Mouse (Mus musculus): ENCODE results near the gene Atxn1.
A peak's percentile ranks its signal among the peaks of the same experiment; 100 is the strongest.

Atxn1 gene

DNA sequence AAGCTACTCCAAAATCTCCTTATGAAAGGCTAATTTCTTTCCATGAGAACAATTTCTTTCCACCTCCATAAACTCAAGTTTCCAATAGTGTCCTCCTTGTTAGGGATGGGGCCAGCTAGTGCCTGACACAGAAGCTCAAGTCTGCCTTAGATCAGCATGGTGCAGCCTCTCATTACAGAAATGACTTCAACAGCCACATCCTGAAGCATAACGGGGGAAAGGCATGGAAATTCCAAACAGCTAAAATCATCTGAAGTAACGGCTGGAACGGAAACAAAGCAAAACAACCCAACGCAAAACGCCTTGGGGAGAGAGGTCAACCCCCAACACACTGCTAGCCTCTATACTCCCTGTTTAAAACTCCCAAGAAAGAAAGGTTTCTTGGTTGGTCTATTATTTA is 284.2 kb downstream of the Atxn1 start:
- DNase-seq (ENCODE audit: low spot score), result no peak

DNA sequence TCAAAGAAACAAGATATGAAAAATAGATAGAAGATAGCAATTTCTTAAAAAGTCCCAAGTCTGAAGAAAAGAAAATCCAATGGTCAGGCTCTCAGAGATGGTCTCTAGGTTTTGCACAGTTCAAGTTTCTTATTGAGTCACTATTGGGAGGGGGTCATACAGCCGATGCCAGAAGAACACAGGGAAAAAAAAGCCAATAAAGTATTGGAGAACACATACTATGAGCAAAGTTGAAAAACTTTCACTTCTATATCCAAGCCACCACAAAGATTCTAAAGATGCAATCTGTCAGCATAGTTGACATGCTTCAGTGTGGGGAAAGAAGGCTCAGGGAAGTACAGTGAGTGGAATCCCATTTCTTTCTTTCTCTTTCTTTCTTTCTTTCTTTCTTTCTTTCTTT is 285.7 kb downstream of the Atxn1 start:
- DNase-seq (ENCODE audit: low spot score), result no peak

DNA sequence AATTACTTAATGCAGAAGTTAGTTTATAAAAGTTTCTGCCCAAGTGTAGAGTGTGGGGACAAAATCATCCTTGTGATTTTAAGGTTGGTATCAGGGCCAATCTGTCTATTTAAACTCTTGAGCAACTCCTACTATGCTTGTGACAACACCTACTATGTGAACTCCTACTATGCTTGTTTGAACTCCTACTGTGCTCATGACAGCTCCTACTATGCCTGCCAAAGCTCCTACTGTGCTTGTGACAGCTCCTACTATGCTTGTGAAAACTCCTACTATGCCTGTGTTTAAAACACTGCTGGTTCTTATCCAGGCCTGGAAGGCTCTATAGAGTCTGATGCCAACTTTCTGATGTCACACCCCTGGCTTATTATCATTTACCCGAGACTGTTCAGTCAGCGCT is 292.2 kb downstream of the Atxn1 start:
- DNase-seq (ENCODE audit: low spot score), result no peak

DNA sequence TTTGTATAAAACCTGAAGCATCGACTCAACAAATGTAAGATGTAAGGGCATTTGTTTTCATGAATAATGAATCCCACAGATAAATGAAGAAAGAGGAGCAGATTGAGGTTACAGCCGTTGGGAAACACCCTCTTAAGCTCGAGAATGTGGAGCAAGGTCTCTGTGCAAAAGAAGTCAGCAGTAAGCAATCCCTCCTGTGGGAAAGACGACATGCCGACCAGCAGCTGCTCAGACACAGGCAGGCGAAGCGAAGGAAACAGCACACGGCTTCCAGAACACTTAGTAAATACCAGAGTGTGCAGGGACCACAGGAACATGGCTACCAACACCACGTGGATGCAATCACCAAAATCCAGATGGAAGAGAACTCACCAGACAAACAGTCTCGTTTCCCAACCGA is 294.8 kb downstream of the Atxn1 start:
- no peak for DNase-seq (ENCODE audit: low spot score)

DNA sequence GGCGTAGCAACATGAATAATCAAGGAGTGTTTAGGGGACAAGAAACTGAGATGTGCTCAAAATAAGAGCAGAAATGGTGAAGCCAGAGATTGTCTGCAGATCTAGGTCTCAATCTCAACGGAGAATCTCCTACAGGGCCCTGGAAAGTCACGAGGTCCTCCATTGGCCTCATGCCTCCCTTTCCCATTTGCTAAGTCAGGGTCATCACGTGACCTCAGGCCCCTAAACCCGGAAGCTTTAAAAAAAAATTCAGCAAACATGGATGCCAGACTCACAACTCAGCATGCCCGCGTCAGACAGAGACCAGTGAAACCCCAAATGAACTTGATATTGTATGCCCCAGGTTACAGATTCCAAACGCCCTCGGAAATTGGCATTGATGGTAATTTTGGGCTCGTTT is 302.0 kb downstream of the Atxn1 start:
- DNase-seq (ENCODE audit: low spot score), result no peak

DNA sequence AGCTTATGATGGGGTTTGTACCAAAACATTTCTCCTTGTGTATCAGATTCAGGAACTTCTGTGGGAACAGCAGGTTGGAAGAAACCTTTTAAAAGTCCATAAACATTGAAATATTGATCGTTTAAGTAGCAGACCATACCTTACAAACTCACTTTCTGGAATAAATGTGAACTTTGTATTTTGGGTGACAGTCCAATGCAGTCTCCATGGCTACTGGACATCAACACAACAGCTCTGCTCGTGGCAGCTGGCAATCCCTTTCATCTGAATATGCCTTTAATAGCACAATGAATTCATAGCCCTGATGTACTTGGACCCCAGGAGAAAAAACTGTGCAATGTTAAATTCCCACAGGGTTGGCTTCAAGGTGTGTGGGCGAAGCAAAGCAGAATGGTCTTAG is 302.6 kb downstream of the Atxn1 start:
- no peak for DNase-seq (ENCODE audit: low spot score)

DNA sequence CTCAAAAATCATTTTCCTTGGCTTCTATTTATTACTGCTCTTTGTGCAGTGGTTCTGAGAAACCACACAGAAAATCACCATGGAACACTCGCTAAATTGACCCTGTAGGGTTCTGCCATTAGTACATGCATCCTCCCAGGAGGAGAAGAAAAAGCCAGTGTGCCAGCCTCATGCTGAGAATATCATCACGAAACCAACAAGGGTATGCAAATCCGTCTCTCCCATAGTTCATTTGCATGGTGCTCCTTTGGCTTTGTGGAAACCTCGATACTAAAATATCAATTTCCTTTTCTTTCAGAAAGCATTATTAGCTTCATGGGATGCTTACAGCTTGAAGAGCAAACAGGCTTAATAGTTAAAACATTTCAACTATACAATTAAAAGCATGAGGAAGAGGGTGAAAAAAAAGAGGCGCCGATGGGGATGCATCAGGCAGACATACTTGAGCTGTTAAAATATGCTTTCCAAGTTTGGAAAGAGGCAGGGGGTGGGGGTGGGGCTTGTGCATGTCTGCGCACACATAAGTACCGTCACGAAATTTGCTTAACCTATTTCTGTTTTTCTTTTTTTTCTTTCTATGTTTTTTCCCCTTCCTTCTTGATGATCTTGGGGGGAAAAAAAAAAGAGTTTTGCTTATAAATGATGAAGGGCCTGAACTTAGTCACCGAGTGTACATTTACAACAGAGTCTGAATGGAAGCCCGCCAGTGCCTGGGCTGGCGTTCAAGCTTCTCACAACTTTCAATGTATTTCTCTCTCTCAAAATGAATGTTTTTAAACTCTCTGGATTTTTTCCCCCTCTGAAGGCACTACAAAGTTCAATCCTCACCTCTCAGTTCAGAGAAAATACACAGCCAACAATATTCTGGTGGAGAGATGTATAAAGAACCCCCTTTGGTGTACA is 303.3 kb downstream of the Atxn1 start:
- no peak for DNase-seq (ENCODE audit: low spot score)

DNA sequence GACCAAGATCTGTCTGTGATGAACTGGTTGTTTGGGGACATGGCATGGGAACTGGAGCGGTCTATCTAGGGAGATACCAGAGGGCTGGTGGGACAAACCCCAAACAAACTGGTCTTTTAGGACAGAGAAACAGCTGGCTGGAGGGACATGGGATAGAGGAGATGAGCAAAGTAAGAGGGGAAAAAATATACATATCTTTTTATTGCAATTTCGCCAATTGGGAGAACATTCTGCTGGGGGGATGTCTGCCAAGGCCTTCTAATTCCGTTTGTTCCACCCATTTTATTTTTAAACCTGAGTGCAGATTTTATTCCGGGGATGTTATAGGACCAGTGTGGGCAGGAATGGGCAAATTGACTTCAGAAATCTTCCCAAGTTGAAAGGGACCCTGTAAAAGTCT is 305.0 kb downstream of the Atxn1 start:
- no peak for DNase-seq (ENCODE audit: low spot score)

DNA sequence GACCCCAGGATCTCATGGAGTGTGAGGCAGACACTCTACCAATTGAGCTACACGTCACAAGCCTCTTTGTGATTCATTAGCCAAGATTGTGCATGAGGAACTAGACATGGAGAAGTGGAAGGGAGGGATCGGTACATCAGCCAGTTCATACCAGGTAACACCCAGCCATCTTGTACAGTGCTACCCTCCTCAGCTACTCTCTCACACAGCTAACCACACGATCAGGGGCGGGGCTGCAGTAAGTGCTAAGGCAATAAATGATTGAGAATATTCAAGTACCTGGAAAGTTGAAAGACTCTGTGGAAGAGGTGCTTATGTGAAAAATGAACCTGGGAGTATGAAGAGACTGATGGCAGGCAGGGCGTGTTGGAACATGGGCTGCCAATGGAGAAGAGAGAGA is 306.5 kb downstream of the Atxn1 start:
- no peak for DNase-seq (ENCODE audit: low spot score)

DNA sequence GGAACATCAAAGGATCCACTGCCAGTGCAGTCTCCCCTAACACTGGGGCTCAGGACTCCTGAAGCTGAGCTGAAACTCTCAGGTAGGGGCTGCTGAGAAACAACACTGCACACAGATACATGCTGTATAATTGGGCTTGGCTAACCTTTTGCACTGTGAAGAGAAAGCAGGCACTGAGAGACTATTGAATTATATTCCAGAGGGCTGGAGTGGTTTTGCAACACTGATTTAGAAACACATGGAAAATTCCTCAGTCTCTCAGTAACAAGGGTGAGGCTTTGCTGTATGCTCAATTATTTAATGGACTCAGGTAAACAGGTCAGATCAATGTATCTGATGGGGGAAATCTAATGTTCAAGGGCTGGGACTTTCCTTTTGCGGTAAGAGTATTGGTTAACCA is 307.6 kb downstream of the Atxn1 start:
- DNase-seq (ENCODE audit: low spot score), result no peak

DNA sequence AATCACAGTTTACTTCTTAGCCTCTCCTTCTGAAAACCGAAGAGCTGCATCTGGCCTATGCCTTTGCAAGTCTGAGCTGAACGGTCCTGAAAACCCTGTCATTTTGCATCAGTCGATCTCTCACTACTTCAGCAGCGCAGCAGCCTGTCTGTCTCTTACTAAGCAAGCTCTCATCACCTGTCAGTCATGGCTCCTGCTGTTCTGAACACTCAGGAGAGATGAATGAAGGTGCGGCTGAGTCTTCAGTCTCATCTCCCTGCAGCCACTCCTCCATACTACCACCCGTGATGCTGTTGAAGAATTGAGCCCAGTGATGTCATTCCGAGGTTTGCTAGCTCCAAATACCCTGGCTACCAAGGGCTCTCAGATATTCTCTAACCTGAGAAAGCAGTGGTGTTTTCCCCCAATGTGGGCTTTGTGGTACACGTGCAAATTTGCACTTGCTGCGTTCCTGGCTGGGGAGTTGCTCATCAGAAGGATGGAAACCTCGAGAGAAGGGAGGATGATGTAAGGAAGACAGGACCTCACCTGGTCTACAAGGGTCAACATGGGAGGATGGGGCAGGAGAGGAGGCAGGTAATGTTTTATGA is 313.1 kb downstream of the Atxn1 start:
- DNase-seq (ENCODE audit: low spot score), result no peak

DNA sequence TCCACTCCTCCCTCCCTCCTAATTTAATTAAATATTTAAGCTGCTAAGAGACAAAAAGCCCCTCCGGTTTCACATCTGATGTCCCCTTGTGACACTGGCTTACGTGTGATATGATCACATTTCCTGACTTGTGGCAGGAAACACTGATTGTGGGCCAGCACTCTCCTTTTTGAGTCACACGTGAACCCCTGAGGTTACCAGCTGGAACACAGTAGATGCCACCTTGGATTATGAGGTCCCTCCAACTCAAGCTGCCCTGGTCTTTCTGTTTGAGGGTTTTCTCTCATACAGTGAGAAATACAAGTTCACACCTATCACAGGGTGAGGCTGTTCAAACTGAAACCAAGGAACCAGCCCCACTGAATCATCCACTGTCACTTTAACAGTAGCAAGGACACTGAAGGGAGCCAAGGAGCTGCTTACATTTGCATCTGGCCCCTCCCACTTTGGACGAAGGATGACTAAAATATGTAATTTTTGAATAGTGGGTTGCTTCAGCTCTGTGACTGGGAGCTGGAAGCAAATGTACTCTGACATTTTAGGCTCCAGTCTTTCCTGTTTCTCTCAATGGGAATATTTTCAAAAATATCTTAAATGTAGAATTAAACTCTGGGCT is 315.5 kb downstream of the Atxn1 start:
- DNase-seq (ENCODE audit: low spot score), result no peak

DNA sequence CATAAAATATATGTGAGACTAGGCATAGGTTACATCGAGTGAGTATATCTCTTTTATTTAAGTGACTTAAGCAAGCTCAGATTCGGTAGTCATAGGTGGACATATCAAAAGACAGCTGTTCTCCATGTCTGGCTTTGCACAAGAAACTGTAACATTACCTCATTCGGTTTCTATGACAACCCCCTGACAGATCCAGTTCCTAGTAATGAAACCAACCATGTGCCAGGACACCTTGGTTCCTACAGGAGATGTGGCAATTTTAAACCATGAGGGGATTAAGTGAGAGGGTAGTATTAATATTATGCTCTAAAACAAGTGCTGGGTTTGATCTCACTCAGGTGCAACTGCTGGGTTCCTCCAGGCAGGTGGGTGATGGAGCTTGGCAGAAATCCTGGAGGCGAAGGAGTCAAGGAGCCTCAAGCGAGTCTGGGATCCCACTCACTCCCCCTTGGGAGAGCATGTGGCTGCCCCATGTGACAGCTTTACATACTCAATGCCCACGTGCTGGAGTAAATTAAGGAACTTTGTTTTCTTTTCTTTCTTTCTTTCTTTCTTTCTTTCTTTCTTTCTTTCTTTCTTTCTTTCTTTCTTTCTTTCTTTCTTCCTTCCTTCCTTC is 320.9 kb downstream of the Atxn1 start:
- DNase-seq (ENCODE audit: low spot score), result no peak

DNA sequence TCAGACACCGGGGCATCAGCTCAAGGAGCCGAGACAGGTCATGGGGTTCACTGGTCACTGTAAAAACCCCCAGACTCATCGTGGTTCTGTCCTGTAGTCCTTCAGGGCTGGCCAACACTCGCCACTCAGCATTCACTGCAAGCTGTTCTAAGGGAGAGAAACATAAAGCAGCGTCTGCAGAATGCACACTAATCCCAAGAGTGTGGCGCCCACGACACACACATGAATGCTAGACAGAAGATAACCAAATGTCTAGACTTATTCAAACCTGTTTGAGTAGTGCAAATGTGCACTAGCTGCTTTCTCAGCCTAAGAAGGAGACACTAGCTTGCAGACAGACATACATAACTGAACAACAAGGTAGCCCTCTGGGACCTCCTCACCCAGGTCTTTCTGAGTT is 321.9 kb downstream of the Atxn1 start:
- DNase-seq (ENCODE audit: low spot score), result no peak

DNA sequence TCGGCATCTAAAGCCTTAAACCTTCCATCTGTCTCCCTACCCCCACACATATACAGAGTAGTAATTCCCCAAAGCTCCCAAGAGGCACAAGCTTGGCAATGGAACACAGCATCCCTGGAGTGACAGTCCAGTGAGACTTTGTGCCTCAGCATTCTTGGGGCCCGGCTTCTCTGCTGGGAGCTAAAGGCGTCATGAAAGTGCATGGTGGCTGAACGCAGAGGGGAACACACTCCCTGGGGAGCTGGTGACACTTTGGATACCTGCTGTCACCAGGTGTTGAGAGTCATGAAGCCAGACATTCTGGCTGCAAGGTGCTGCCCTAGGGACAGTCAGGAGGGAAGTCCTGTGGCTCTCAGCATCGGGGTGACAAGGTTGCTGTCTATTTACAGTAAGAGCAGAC is 324.4 kb downstream of the Atxn1 start:
- no peak for DNase-seq (ENCODE audit: low spot score)

DNA sequence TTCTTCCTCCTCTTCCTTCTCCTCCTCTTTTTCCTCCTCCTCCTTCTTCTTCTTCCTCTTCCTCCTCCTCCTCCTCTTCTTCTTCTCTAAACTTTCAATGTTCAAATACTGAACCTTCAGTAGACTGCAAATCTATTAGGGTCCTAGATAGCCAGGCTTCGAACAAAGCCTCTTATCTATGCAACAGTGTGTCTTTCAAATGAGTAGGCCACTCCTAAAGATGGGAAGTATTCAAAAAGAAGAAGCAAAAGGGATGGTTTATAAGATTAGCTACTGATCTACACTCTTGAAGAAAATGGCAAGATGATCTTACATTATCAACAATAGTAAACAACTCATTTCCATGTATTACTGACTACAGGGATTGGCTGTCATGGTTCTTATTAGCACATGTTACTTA is 326.5 kb downstream of the Atxn1 start:
- no peak for DNase-seq (ENCODE audit: low spot score)

DNA sequence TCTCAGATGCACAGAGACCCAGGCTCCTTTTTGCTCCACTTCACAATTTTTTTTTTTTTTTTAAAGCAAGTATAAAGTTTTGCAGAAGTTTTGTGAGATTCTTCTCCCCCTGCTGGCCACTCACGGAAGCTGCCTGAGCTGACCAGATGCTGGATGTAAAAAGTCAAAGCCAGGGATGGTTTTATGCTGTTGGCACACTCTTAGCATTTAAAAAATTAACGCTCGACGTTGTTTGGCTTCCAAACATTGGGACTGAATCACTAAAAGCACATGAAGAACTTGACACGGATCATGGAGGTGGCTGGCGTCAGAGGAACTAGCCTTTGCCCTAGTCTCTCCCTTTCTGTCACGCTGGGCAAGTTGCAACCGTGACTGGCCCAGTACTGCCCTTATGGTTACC is 327.5 kb downstream of the Atxn1 start:
- peak; percentile 44 for DNase-seq (ENCODE audit: low spot score)

DNA sequence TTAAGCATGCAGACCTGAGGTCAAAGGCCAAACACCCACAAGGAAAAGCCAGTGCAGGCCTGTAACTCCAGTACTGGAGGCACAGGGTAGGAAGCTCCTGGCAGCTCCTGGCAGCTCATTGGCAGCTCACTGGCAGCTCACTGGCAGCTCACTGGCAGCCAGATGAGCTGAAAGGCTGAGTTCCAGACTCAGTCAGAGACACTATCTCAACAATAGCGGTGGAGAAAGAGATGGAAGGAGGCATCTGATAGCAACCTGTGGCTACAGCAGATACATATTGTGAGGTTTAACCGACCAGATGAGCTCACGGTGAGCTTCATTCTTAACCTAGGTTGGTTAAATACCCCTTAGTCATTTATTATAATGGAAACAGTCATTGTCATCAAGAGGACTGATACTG is 328.4 kb downstream of the Atxn1 start:
- no peak for DNase-seq (ENCODE audit: low spot score)

DNA sequence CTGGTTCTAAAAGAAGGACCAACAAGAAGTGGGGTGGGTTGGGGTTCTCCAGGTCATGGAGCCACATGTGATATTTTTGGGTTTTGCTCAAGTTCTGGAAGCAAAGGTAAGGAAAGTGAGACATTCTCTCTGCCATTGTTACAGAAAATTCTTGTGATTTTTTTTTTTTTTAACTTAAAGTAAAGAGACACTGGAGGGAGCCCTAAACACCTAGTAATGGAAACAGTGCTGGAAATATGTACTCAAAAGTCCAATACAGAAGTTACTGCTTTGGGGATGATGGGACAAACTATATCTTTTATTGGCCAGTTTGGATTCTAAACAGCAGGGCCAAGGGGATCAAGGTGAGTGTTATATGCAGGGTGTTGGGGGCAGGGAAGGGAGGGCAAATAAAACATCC is 330.9 kb downstream of the Atxn1 start:
- DNase-seq (ENCODE audit: low spot score), result no peak

DNA sequence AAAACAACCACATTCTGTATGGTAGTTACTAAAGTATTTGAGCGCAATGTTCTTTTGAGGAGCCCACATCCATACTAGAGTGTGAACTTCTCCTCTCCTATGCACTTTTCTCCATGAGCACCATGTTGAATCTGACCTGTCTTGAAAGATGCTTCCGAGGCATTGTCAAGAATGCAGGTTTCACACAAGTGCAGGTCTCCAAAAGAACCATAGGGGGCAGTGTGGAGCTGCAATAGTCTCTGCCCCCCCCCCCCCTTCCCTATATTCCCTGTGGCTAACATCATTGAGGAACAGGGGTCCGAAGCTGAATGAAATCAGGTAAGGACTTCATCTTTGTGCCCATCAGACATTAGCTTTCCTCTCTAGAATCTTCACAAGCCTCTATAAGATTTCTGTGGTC is 332.7 kb downstream of the Atxn1 start:
- no peak for DNase-seq (ENCODE audit: low spot score)

DNA sequence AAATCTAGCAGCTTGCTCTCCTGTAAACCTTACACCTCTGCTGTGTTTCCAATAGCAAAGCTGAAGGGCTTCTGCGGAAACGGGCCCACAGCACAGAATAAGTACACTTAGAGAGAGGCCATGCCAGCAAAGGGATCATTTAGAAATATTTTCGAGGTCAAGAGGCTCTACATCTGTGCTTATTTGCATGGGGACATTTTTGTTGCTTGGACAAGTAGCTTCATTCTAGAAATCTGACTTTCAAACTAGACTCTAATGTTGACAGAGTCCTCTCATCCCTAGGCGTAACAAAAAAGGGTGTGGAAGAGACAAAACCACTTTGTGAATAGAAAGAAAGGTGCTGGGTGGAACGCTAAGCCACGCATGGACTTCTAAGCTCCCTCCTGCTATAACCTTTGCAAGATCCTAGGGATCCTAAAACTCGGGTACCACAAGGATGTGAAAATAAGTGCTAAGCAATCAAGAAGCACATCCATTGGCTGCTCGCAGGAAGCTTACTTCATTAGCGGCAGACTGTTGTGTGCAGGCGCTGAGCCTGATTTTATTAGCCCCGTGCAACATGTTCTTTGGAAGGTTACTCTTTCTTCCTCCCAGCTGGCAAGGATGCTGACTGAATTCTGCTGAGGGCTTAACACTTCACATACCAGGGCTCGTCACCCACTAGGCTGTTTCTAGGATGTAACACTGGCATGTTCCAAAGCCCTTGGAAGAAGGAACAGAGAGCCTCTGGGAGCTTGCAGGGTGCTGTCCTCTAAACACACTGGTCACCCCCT is 334.1 kb downstream of the Atxn1 start:
- no peak for DNase-seq (ENCODE audit: low spot score)

DNA sequence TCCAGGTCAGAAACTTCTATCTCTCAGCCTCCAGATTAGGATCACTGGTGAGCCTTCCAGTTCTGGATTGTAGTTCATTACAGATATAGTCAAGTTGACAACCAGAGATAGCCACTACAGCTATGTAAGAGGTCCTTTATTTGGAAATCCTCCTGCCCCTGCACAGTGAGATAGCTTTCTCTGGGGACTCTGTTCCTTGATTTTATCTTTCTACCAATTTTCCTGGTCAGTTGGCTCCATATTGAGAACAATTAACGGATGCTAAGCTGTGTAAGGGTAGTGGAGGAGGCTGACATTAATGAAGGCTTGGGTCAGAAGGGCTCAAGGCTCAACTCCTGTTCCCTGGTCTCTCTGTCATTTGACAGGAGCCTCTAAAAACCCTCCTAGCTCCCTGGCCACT is 335.1 kb downstream of the Atxn1 start:
- no peak for DNase-seq (ENCODE audit: low spot score)

Measured in urinary bladder, postnatal 25 days (tissue).